13 mouse cellular contexts compared by ENCODE assay signal in genomic region chr19:3962469-3962868, GRCm38 (mm10). TPM values are rescaled to one million over a fixed set of nuclear protein-coding genes. Genes with fewer than 3 reads are reported as not detected.
DNase-seq lines count a peak whose midpoint lies in the region; ATAC-seq and TF ChIP-seq lines count a peak whose summit lies in the region.
"Had no signal": no experiment of that assay in that cellular context is flagged by ENCODE, and none has a peak within 500 bp of the region (broad histone marks: within the 10 kb centered on the region; RNA-seq: fewer than 3 reads in every experiment).

No protein-coding gene starts in this region.

- no peak overlapping the region for H3K4me3 ChIP-seq in left cerebral cortex, adult 2 months
- no peak overlapping the region for H3K4me3 ChIP-seq in forebrain, embryonic 14.5 days (ENCODE audit: low read depth, low read length)
- H3K4me3 ChIP-seq: midbrain, embryonic 12.5 days had no signal

- H3K27me3 ChIP-seq in forebrain, embryonic 14.5 days (replicated peaks; ENCODE audit: control insufficient read depth, insufficient read depth, low read length), result no peaks in the 10 kb centered on the region
- H3K27me3 ChIP-seq: midbrain, embryonic 12.5 days had no signal

- H3K9ac ChIP-seq in forebrain, embryonic 14.5 days (ENCODE audit: low read length), result no peak overlapping the region
- H3K9ac ChIP-seq: midbrain, embryonic 12.5 days had no signal

- 12% methylated on average over 2 of the region's 2 CpGs for WGBS in forebrain, embryonic 14.5 days

- no peak overlapping the region for H3K27ac ChIP-seq in left cerebral cortex, adult 2 months
- no peak overlapping the region for H3K27ac ChIP-seq in forebrain, embryonic 14.5 days (ENCODE audit: low read depth, low read length)
- H3K27ac ChIP-seq: midbrain, embryonic 12.5 days had no signal

- ATAC-seq in forebrain, embryonic 14.5 days, result no peak

- no peak overlapping the region for H3K4me2 ChIP-seq in forebrain, embryonic 14.5 days (ENCODE audit: low read length)
- H3K4me2 ChIP-seq: midbrain, embryonic 12.5 days had no signal

- no peaks in the 10 kb centered on the region for H3K9me3 ChIP-seq in forebrain, embryonic 14.5 days (replicated peaks; ENCODE audit: control insufficient read depth, low read length)
- H3K9me3 ChIP-seq: midbrain, embryonic 12.5 days had no signal

- intact Hi-C loops in left cerebral cortex, adult 2 months (cut with DNase I), result no loop called here

- TF ChIP-seq CTCF in left cerebral cortex, adult 2 months (IDR thresholded peaks at IDR 0.05), result peak; percentile 14; the same call in 1 of the 2 replicates

- H3K4me1 ChIP-seq in forebrain, embryonic 14.5 days (ENCODE audit: control insufficient read depth, insufficient read depth, low read length), result no peaks in the 10 kb centered on the region
- H3K4me1 ChIP-seq: midbrain, embryonic 12.5 days had no signal

- no peaks in the 10 kb centered on the region for H3K36me3 ChIP-seq in forebrain, embryonic 14.5 days (ENCODE audit: control insufficient read depth, insufficient read depth, low read length)
- H3K36me3 ChIP-seq: midbrain, embryonic 12.5 days had no signal

- DNase-seq in adrenal gland, postnatal 14 days, result peak; percentile 66
- DNase-seq in adrenal gland, adult 18-20 months (ENCODE audit: low spot score in 2 of 2), result no peak
- no peak for DNase-seq in left cerebral cortex, adult 2 months (ENCODE audit: extremely low spot score in 1 of 2, low spot score in 2 of 2)
- no peak for DNase-seq in left cerebral cortex, adult 11 months (ENCODE audit: low spot score)
- peak; percentile 58 for DNase-seq in ES-CJ7 (ENCODE audit: low read depth, low spot score)
- DNase-seq in lung, postnatal 10 days, result peak; percentile 77
- no peak for DNase-seq in frontal cortex, adult 2 months (ENCODE audit: extremely low spot score in 1 of 2, low spot score in 1 of 2)
- DNase-seq in forebrain, embryonic 14.5 days (ENCODE audit: low spot score), result no peak
- DNase-seq: adrenal gland, postnatal 36 days had no signal

RNA-seq across cellular contexts. Expression of gene Aldh3b3, which starts 4.0 kb away (rescaled TPM):
- total RNA-seq in adrenal gland, postnatal 14 days (2021), result 0.41 and 0.44 TPM in 2 replicates
- 1 to 10 TPM in 1 of 2 experiments, under 1 TPM in 1; 0.29 to 1.0 TPM for total RNA-seq in adrenal gland, adult 18-20 months (2021)
- total RNA-seq in left cerebral cortex, adult 2 months (2021), result under 1 TPM in 1 of 2 experiments, not detected in 1; 0.11 TPM
- polyA plus RNA-seq in frontal cortex, adult 2 months (2012; rRNA removed), result 0.38 and 0.58 TPM in 2 replicates
- polyA plus RNA-seq in forebrain, embryonic 14.5 days (2014; fragmentation: Nextera tagmentation; extraction: Ambion mirVana), result not detected in 2 replicates
- polyA plus RNA-seq: C2C12; midbrain, embryonic 12.5 days had no signal

RNA-seq across cellular contexts. Expression of gene Aldh3b2, which starts 9.7 kb away (rescaled TPM):
- total RNA-seq in adrenal gland, postnatal 14 days (2021), result 7.6 and 11.6 TPM in 2 replicates
- 10 to 100 TPM in 1 of 2 experiments, 1 to 10 TPM in 1; 6.7 to 13.8 TPM for total RNA-seq in adrenal gland, adult 18-20 months (2021)
- 1 to 10 TPM in 1 of 2 experiments, under 1 TPM in 1; 0.93 to 1.5 TPM for total RNA-seq in left cerebral cortex, adult 2 months (2021)
- 3.5 and 3.6 TPM in 2 replicates for polyA plus RNA-seq in frontal cortex, adult 2 months (2012; rRNA removed)
- 0.36 and 0.42 TPM in 2 replicates for polyA plus RNA-seq in forebrain, embryonic 14.5 days (2014; fragmentation: Nextera tagmentation; extraction: Ambion mirVana)
- polyA plus RNA-seq: C2C12 had no signal

RNA-seq across cellular contexts. Expression of gene Acy3, which starts 23.9 kb away (rescaled TPM):
- total RNA-seq in adrenal gland, postnatal 14 days (2021), result 25.7 and 31.1 TPM in 2 replicates
- total RNA-seq in adrenal gland, adult 18-20 months (2021), result 10 to 100 TPM; 16.1 to 20.8 TPM
- total RNA-seq in left cerebral cortex, adult 2 months (2021), result 1 to 10 TPM; 3.3 to 4.1 TPM
- 5.6 and 5.8 TPM in 2 replicates for polyA plus RNA-seq in frontal cortex, adult 2 months (2012; rRNA removed)
- polyA plus RNA-seq in forebrain, embryonic 14.5 days (2014; fragmentation: Nextera tagmentation; extraction: Ambion mirVana), result 1.8 and 2.3 TPM in 2 replicates

RNA-seq across cellular contexts. Expression of gene Unc93b1, which starts 27.5 kb away (rescaled TPM):
- total RNA-seq in adrenal gland, postnatal 14 days (2021), result 35.4 and 48.9 TPM in 2 replicates
- 10 to 100 TPM; 53.3 to 64.4 TPM for total RNA-seq in adrenal gland, adult 18-20 months (2021)
- total RNA-seq in left cerebral cortex, adult 2 months (2021), result 10 to 100 TPM; 12.9 to 16.3 TPM
- polyA plus RNA-seq in frontal cortex, adult 2 months (2012; rRNA removed), result 31.5 and 34.7 TPM in 2 replicates
- polyA plus RNA-seq in forebrain, embryonic 14.5 days (2014; fragmentation: Nextera tagmentation; extraction: Ambion mirVana), result 7.5 and 9.4 TPM in 2 replicates

RNA-seq across cellular contexts. Expression of gene Tbx10, which starts 30.1 kb away (rescaled TPM):
- not detected in 2 replicates for total RNA-seq in adrenal gland, postnatal 14 days (2021)
- total RNA-seq in adrenal gland, adult 18-20 months (2021), result not detected
- total RNA-seq in left cerebral cortex, adult 2 months (2021), result not detected
- not detected in 2 replicates for polyA plus RNA-seq in frontal cortex, adult 2 months (2012; rRNA removed)
- not detected in 2 replicates for polyA plus RNA-seq in forebrain, embryonic 14.5 days (2014; fragmentation: Nextera tagmentation; extraction: Ambion mirVana)
- total RNA-seq: adrenal gland, postnatal 36 days; heart, postnatal 25 days had no signal
- polyA plus RNA-seq: large intestine, adult 2 months; midbrain, embryonic 12.5 days had no signal

Comparison
In these comparisons a context has a peak if more than half of its experiments do, and no peak if none do; other contexts are left out.
1. DNase-seq: peak in adrenal gland, postnatal 14 days (single experiment), ES-CJ7 (single experiment) and lung, postnatal 10 days (single experiment); none in adrenal gland, adult 18-20 months (0 of 2), left cerebral cortex, adult 2 months (0 of 2), left cerebral cortex, adult 11 months (single experiment), frontal cortex, adult 2 months (0 of 2) and forebrain, embryonic 14.5 days (single experiment).